Mouse (Mus musculus) testis, adult 2 months (tissue): ENCODE results near the gene Olfr282.

ENCODE experiments used
- CTCF ChIP-seq: fragments of 200-500 bp; IDR thresholded peaks from 2 replicates; pipeline ENCODE4 v1.5.1; 2012; ENCODE audit warnings: low read depth, mild to moderate bottlenecking, inconsistent platforms, low read length, moderate library complexity; ENCODE audit not compliant: control insufficient read depth, insufficient read depth, insufficient replicate concordance
- POLR2A ChIP-seq: fragments of 200-500 bp; IDR thresholded peaks from 2 replicates; pipeline ENCODE4 v1.6.1; 2012; ENCODE audit warnings: low read depth, mild to moderate bottlenecking, inconsistent platforms, low read length, moderate library complexity; ENCODE audit not compliant: control insufficient read depth

DNA sequence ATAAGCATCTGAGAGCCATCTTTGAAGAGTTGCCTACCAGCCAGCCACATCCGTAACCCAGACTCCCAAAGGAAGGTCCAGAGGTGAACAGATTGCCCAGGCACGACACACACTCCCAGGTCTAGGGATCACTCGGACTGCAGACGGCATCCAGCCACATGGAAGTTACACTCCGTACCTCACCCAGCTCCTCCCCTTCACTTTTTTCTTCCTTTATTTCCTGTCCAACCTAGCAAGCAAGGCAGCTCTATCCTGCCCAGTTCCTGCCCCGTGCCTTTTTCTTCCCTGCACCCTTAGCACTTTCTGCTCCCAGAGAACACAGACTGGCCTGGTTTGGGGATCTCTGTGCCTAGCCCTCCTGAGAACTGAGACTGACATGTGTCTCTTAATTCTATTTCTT is 6.3 kb upstream of the Olfr282 start:
- TF ChIP-seq CTCF (no peak), POLR2A (no peak)
